Mouse (Mus musculus) embryonic facial prominence, embryonic 11.5 days (tissue): ENCODE data around the gene Cd80. TPM values are rescaled to one million over a fixed set of nuclear protein-coding genes. Genes with fewer than 3 reads are reported as not detected.

ENCODE experiments used
- ATAC-seq: fragments of 200-750 bp; cut with Nextera tagmentation; replicated peaks from 2 replicates; pipeline ENCODE4 v1.8.0; 2017; ENCODE audit warnings: low read depth; ENCODE audit not compliant: insufficient number of reproducible peaks, low FRiP score, low TSS enrichment
- DNase-seq: peaks from one replicate; pipeline ENCODE4 v3.0.0-alpha.2; 2015; ENCODE audit warnings: low spot score
- H3K27ac ChIP-seq: fragments of 300-500 bp; sonication (generic); replicated peaks from 2 replicates; pipeline ENCODE4 v1.5.1; 2014; ENCODE audit warnings: mild to moderate bottlenecking, low read depth, low read length, control low read depth
- H3K27me3 ChIP-seq: fragments of 300-500 bp; sonication (generic); 2 replicates; pipeline ENCODE4 v1.6.1; 2014; ENCODE audit warnings: mild to moderate bottlenecking, low read length, moderate library complexity, mixed read lengths; ENCODE audit not compliant: control insufficient read depth, insufficient read depth
- H3K36me3 ChIP-seq: fragments of 300-500 bp; sonication (generic); replicated peaks from 2 replicates; pipeline ENCODE4 v1.6.1; 2014; ENCODE audit warnings: low read depth, mild to moderate bottlenecking, low read length, moderate library complexity, mixed read lengths; ENCODE audit not compliant: control insufficient read depth, insufficient read depth
- H3K4me1 ChIP-seq: fragments of 300-500 bp; sonication (generic); 2 replicates; pipeline ENCODE4 v1.6.1; 2014; ENCODE audit warnings: low read length, mixed read lengths; ENCODE audit not compliant: control insufficient read depth, insufficient read depth
- H3K4me2 ChIP-seq: fragments of 300-500 bp; sonication (generic); 2 replicates; pipeline ENCODE4 v1.6.1; 2014; ENCODE audit warnings: low read depth, mild to moderate bottlenecking, control low read depth, low read length, moderate library complexity
- H3K4me3 ChIP-seq: fragments of 300-500 bp; sonication (generic); 2 replicates; pipeline ENCODE4 v1.5.1; 2014; ENCODE audit warnings: low read depth, low read length, control low read depth
- H3K9ac ChIP-seq: fragments of 300-500 bp; sonication (generic); replicated peaks from 2 replicates; pipeline ENCODE4 v1.6.1; 2014; ENCODE audit warnings: mild to moderate bottlenecking, control low read depth, low read length
- H3K9me3 ChIP-seq: fragments of 300-500 bp; sonication (generic); replicated peaks from 2 replicates; pipeline ENCODE4 v1.6.1; 2016; ENCODE audit warnings: mild to moderate bottlenecking, low read length, inconsistent platforms, mixed read lengths; ENCODE audit not compliant: control insufficient read depth
- WGBS: fragments of 180-500 bp; shearing (Covaris S2); extraction: QIAGEN DNeasy Blood & Tissue Kit; methylation state at CpG from one replicate; pipeline ENCODE4 v1.1.7; 2014; 5-methylcytosine and 5-hydroxymethylcytosine counted together
- polyA plus RNA-seq: library from polyadenylated mRNA; unstranded; fragments of >200 nt; fragmentation: Nextera tagmentation; extraction: Ambion mirVana; gene quantifications from 2 replicates; pipeline ENCODE4 v1.2.1, GENCODE M21; 2014

Cd80 gene
- polyA plus RNA-seq, 1 experiment from 2014 or later: 0.52 TPM

DNA sequence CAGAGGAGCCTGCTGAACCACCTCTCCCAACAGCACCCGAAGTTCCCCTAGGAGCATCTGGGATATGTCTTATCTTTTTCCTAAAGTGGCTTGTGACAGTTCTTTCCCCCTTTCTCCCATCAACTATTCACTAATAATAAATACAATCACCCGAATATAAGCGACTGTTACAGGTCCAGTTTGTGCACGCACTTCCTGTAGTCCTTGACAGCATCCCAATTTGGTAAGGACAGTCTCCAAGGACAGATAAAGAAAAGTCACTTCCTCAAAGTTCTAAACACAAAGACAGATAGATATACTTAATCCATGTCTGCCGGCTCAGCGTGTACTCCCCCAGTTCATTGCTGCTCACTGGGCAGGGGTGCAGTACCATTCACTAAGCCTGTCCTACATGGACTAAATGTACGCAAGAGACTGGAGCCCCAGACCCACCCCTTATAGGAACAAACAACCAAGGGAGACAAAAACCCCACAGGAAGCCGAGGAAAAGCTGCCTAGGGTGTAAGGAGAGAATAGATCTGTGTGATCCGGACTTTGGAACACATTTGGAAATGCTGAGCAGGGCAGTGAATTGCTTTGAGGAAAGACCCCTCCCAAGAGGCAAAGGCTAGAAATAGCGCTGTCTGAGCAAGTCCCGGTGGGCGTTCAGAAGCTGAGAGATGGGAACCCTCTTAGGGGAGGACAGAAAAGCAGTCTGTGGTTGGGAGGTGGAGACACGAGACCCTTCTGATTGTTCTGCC, 23.7 kb upstream of the Cd80 start:
- no peak overlapping the region for H3K4me2 ChIP-seq
- H3K27me3 ChIP-seq: no peaks in the 10 kb centered on the region
- no peak for DNase-seq
- no peaks in the 10 kb centered on the region for H3K36me3 ChIP-seq
- 58% methylated on average over 13 of the region's 13 CpGs for WGBS
- no peaks in the 10 kb centered on the region for H3K9me3 ChIP-seq
- H3K4me1 ChIP-seq: no peaks in the 10 kb centered on the region; the same call in 1 of the 2 replicates
- H3K4me3 ChIP-seq: no peak overlapping the region
- ATAC-seq: no peak
- H3K27ac ChIP-seq: no peak overlapping the region
- H3K9ac ChIP-seq: no peak overlapping the region

DNA sequence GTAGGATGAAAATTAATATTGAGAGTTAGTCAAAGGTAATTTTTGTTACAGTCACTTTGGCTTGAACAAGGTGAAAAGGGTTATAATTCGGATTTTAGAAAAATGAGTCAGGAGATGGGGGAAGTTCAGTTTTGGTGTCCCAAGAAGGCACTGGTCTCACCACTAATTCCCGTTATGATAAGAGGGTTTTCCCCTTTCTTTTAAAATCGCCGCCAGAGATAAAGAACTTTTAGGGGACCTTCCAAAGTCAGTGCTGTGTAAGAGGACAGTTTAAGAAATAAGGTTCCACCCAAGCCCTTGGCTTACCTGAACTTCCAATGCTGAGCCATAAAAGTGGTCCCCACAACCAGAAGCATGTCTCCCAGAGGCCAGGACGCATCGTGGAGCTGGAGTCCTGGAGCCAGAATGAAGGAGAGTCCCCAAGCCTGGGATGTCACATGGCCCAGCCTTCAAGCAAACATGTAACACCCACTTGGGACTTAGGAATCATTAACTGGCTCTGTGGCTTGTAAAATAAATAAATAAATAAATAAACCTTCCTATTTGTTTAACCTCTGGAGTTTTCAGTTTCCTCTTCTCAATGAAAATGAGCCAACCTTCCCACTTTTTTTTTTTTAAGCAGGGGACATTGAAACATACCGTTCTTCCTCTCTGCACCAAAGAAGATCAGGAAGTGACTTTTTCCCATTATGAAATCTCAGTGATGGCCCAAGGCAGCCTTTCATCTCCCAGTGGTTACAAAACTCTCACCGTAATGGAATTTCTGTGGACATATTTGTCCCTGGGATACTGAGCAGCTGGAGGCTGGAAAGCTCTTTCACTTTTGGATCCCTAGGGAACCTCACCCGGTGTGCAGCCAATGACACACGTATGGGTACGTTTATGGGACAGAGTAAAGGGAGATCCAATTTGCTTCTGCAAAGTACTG, 22.6 kb upstream of the Cd80 start, which contains the start of gene Pla1a:
Pla1a (minus strand) TSS at position 648 of the 928 bp plus-strand sequence.
- no peak within 1 kb of the TSS for H3K4me2 ChIP-seq
- H3K9me3 ChIP-seq: no peaks in the 10 kb centered on the region
- 78% methylated on average over 11 of the region's 11 CpGs for WGBS
- no peaks in the 10 kb centered on the region for H3K36me3 ChIP-seq
- H3K27me3 ChIP-seq: no peaks in the 10 kb centered on the region
- no peaks in the 10 kb centered on the region; the same call in 1 of the 2 replicates for H3K4me1 ChIP-seq
- H3K27ac ChIP-seq: no peak within 1 kb of the TSS
- DNase-seq (no peak), ATAC-seq (no peak)
- no peak within 1 kb of the TSS for H3K4me3 ChIP-seq
- H3K9ac ChIP-seq: no peak within 1 kb of the TSS

- no peak overlapping the region for H3K27ac ChIP-seq
- ATAC-seq (no peak), DNase-seq (no peak)
- no peak overlapping the region for H3K9ac ChIP-seq
- 87% methylated on average over 8 of the region's 8 CpGs for WGBS
- no peaks in the 10 kb centered on the region; the same call in 1 of the 2 replicates for H3K4me1 ChIP-seq
- H3K9me3 ChIP-seq: no peaks in the 10 kb centered on the region
- H3K4me2 ChIP-seq: no peak overlapping the region
- no peak overlapping the region for H3K4me3 ChIP-seq
- H3K36me3 ChIP-seq: no peaks in the 10 kb centered on the region
- H3K27me3 ChIP-seq: no peaks in the 10 kb centered on the region
Observed at GRCm38 (mm10) chr16:38433514-38433913, 21.8 kb upstream of the Cd80 start.

DNA sequence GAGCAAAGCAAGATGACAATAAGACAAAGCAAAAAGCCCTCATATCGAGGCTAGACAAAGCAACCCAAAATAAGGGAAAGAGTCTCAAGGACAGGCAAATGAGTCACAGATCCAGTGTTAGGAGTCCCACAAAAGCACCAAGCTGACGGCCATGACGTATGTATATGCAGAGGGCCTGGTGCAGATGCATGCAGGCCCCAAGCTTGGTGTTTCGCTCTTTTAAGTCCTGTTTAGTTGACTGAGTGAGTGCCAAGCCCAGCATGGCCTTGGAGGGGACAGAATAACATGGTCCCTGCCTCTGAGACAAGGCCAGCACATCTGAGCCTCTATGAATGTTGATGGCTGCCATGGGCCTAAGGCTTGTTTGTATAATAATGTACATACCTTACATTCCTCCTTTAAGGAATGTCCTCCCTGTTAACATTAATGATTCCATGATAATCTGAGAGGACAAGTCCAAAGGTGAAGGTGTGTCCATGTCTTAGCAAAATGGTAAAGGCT, 21.0 kb upstream of the Cd80 start:
- H3K36me3 ChIP-seq: no peaks in the 10 kb centered on the region
- 90% methylated on average over 4 of the region's 4 CpGs for WGBS
- no peak overlapping the region for H3K27ac ChIP-seq
- ATAC-seq (no peak), DNase-seq (no peak)
- no peaks in the 10 kb centered on the region for H3K9me3 ChIP-seq
- no peak overlapping the region for H3K4me2 ChIP-seq
- H3K27me3 ChIP-seq: no peaks in the 10 kb centered on the region
- no peak overlapping the region for H3K9ac ChIP-seq
- H3K4me3 ChIP-seq: no peak overlapping the region
- no peaks in the 10 kb centered on the region; the same call in 1 of the 2 replicates for H3K4me1 ChIP-seq

- no peaks in the 10 kb centered on the region for H3K27me3 ChIP-seq
- no peaks in the 10 kb centered on the region for H3K36me3 ChIP-seq
- H3K4me2 ChIP-seq: no peak overlapping the region
- no peak overlapping the region for H3K4me3 ChIP-seq
- H3K9me3 ChIP-seq: no peaks in the 10 kb centered on the region
- DNase-seq (no peak), ATAC-seq (no peak)
- 89% methylated on average over 1 of the region's 1 CpGs for WGBS
- no peak overlapping the region for H3K27ac ChIP-seq
- no peak overlapping the region for H3K9ac ChIP-seq
- H3K4me1 ChIP-seq: no peaks in the 10 kb centered on the region
Observed at GRCm38 (mm10) chr16:38439190-38439589, 16.2 kb upstream of the Cd80 start.

GRCm38 (mm10) chr16:38440403-38440802, 15.0 kb upstream of the Cd80 start:
- Histone ChIP-seq H3K36me3 (peaks cover 8% of the 10 kb centered on the region), H3K4me3 (no peak overlapping the region), H3K27me3 (no peaks in the 10 kb centered on the region), H3K9me3 (no peaks in the 10 kb centered on the region), H3K27ac (no peak overlapping the region), H3K4me2 (no peak overlapping the region), H3K4me1 (no peaks in the 10 kb centered on the region), H3K9ac (no peak overlapping the region)
- no peak for ATAC-seq
- no peak for DNase-seq
- 78% methylated on average over 6 of the region's 6 CpGs for WGBS

DNA sequence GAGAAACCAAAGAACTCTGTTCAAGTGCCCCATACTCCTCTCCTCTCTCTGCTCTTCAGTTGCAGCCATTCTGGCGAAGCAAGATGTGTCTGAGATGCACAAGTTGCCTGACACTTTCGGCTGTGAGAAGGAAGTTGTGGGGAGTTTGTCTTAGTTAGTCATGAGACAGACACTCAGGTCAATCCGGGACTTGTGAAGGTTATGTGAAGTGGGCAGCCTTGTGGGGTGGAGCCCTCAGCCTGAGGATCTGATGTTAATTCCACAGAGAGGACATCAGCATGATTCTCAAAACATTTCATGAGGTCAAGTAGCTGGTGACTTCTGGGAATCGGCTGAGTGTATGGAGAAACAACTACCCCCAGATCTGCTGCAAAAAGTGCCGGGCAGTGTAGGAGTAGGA, 13.8 kb upstream of the Cd80 start:
- Histone ChIP-seq H3K36me3 (peaks cover 13% of the 10 kb centered on the region), H3K27ac (no peak overlapping the region), H3K27me3 (no peaks in the 10 kb centered on the region), H3K4me3 (no peak overlapping the region), H3K4me2 (no peak overlapping the region), H3K9ac (no peak overlapping the region), H3K4me1 (no peaks in the 10 kb centered on the region), H3K9me3 (no peaks in the 10 kb centered on the region)
- 92% methylated on average over 5 of the region's 5 CpGs for WGBS
- ATAC-seq (no peak), DNase-seq (no peak)

DNA sequence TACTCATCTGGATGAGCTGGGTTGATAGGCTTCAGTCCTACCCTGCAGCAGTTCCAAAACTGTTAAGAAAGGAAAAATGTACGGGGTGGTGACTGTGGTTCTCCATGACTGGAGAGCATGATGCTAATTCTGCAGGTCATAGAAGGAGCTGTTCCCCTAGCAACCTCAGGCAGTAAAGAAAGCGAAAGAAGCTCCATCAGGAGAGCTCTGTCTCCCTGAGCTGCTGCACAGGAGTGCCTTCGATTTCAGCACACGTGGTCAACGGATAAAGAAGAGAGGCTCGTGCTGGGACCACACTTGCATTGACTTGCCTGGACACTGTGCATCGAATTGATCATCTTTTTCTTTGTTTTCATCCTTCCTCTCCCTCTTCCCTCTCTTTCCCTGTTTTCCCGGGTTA, 13.1 kb upstream of the Cd80 start:
- H3K4me1 ChIP-seq: no peaks in the 10 kb centered on the region
- DNase-seq (no peak), ATAC-seq (no peak)
- no peak overlapping the region for H3K4me2 ChIP-seq
- 89% methylated on average over 8 of the region's 8 CpGs for WGBS
- H3K27ac ChIP-seq: no peak overlapping the region
- H3K36me3 ChIP-seq: peaks cover 13% of the 10 kb centered on the region
- no peaks in the 10 kb centered on the region for H3K9me3 ChIP-seq
- no peaks in the 10 kb centered on the region for H3K27me3 ChIP-seq
- H3K4me3 ChIP-seq: no peak overlapping the region
- no peak overlapping the region for H3K9ac ChIP-seq
